Mouse (Mus musculus): ENCODE measurements around the gene AU041133. TPM values are rescaled to one million over a fixed set of nuclear protein-coding genes. Genes with fewer than 3 reads are reported as not detected.
"Not testable (repeated sequence)": the region's sequence is repeated elsewhere in the genome, so short reads cannot be mapped to it uniquely, and the experiment has no call there.

Gene AU041133
- not detected in 2 replicates for polyA plus RNA-seq (2012; ENCODE audit: insufficient read depth, low replicate concordance)

- H3K4me1 ChIP-seq, result peaks cover 15% of the 10 kb centered on the region
- peaks cover 30% of the 10 kb centered on the region for H3K9me3 ChIP-seq
- peaks cover 22% of the 10 kb centered on the region for H3K36me3 ChIP-seq (replicated peaks; ENCODE audit: low read length)
- TF ChIP-seq FLI1 (IDR thresholded peaks at IDR 0.05; ENCODE audit: low read length), result peak; percentile 42; the same call in 1 of the 2 replicates
- no peak for TF ChIP-seq GATA1 (IDR thresholded peaks at IDR 0.05; ENCODE audit: borderline replicate concordance, low read length)
- no peaks in the 10 kb centered on the region for H3K27me3 ChIP-seq (replicated peaks)
- peak within 1 kb of the TSS; percentile 95 for H3K4me3 ChIP-seq (replicated peaks)
These were observed at the start of gene AU041133 for GRCm38 (mm10) chr10:82127850-82128401. Gene AU041133 (plus strand): TSS chr10:82128013.

- H3K4me3 ChIP-seq (replicated peaks), result peak within 1 kb of the TSS; percentile 89
- not testable (repeated sequence) for H3K9me3 ChIP-seq; H3K27me3 ChIP-seq (replicated peaks); H3K36me3 ChIP-seq (replicated peaks; ENCODE audit: low read length); H3K4me1 ChIP-seq
These were observed 44.8 kb upstream of the AU041133 start, which contains the start of gene BC024063 for GRCm38 (mm10) chr10:82082728-82083621. Gene BC024063 (plus strand): TSS chr10:82083353.

- not testable (repeated sequence) for H3K27me3 ChIP-seq (replicated peaks); H3K9me3 ChIP-seq; H3K36me3 ChIP-seq (replicated peaks; ENCODE audit: low read length); H3K4me1 ChIP-seq
- H3K4me3 ChIP-seq (replicated peaks), result peak overlapping the region; percentile 89
These were observed 44.2 kb upstream of the AU041133 start for GRCm38 (mm10) chr10:82083622-82083971.

GRCm38 (mm10) chr10:82117206-82117605 is 10.6 kb upstream of the AU041133 start:
- TF ChIP-seq GATA1 (IDR thresholded peaks at IDR 0.05; ENCODE audit: borderline replicate concordance, low read length) (no peak), FLI1 (IDR thresholded peaks at IDR 0.05; ENCODE audit: low read length) (no peak)
- Histone ChIP-seq H3K9me3 (peaks cover 29% of the 10 kb centered on the region), H3K27me3 (replicated peaks) (no peaks in the 10 kb centered on the region), H3K4me1 (no peaks in the 10 kb centered on the region), H3K4me3 (replicated peaks) (no peak overlapping the region), H3K36me3 (replicated peaks; ENCODE audit: low read length) (no peaks in the 10 kb centered on the region)

- Histone ChIP-seq H3K4me3 (replicated peaks) (no peak overlapping the region), H3K36me3 (replicated peaks; ENCODE audit: low read length) (peaks cover 62% of the 10 kb centered on the region), H3K9me3 (peaks cover 52% of the 10 kb centered on the region), H3K4me1 (no peaks in the 10 kb centered on the region), H3K27me3 (replicated peaks) (no peaks in the 10 kb centered on the region)
- TF ChIP-seq GATA1 (IDR thresholded peaks at IDR 0.05; ENCODE audit: borderline replicate concordance, low read length) (no peak), FLI1 (IDR thresholded peaks at IDR 0.05; ENCODE audit: low read length) (no peak)
These were observed 17.5 kb downstream of the AU041133 start for GRCm38 (mm10) chr10:82145282-82145681.

- H3K4me1 ChIP-seq, result no peaks in the 10 kb centered on the region
- H3K9me3 ChIP-seq, result peaks cover 68% of the 10 kb centered on the region
- H3K36me3 ChIP-seq (replicated peaks; ENCODE audit: low read length), result peaks cover 74% of the 10 kb centered on the region
- H3K4me3 ChIP-seq (replicated peaks), result no peak overlapping the region
- TF ChIP-seq FLI1 (IDR thresholded peaks at IDR 0.05; ENCODE audit: low read length), result no peak
- TF ChIP-seq GATA1 (IDR thresholded peaks at IDR 0.05; ENCODE audit: borderline replicate concordance, low read length), result no peak
- H3K27me3 ChIP-seq (replicated peaks), result no peaks in the 10 kb centered on the region
These were observed 19.8 kb downstream of the AU041133 start for GRCm38 (mm10) chr10:82147571-82147970.

GRCm38 (mm10) chr10:82167777-82168176 is 40.0 kb downstream of the AU041133 start:
- TF ChIP-seq GATA1 (IDR thresholded peaks at IDR 0.05; ENCODE audit: borderline replicate concordance, low read length), result no peak
- no peak for TF ChIP-seq FLI1 (IDR thresholded peaks at IDR 0.05; ENCODE audit: low read length)

GRCm38 (mm10) chr10:82169776-82170175 is 42.0 kb downstream of the AU041133 start:
- Histone ChIP-seq H3K9me3 (peaks cover 9% of the 10 kb centered on the region; the same call in 1 of the 2 replicates), H3K4me3 (replicated peaks) (no peak overlapping the region), H3K36me3 (replicated peaks; ENCODE audit: low read length) (no peaks in the 10 kb centered on the region), H3K4me1 (peaks cover 5% of the 10 kb centered on the region), H3K27me3 (replicated peaks) (no peaks in the 10 kb centered on the region)
- TF ChIP-seq GATA1 (IDR thresholded peaks at IDR 0.05; ENCODE audit: borderline replicate concordance, low read length), result no peak
- TF ChIP-seq FLI1 (IDR thresholded peaks at IDR 0.05; ENCODE audit: low read length), result no peak

More at GRCm38 (mm10) chr10:82167777-82168176, 40.0 kb downstream of the AU041133 start:
- H3K4me1 ChIP-seq, result peaks cover 5% of the 10 kb centered on the region
- no peaks in the 10 kb centered on the region for H3K27me3 ChIP-seq (replicated peaks)
- H3K4me3 ChIP-seq (replicated peaks), result peak overlapping the region; percentile 60
- H3K36me3 ChIP-seq (replicated peaks; ENCODE audit: low read length), result no peaks in the 10 kb centered on the region
- peaks cover 10% of the 10 kb centered on the region for H3K9me3 ChIP-seq

- H3K9me3 ChIP-seq, result peaks cover 15% of the 10 kb centered on the region; the same call in 1 of the 2 replicates
- no peak overlapping the region for H3K4me3 ChIP-seq (replicated peaks)
- H3K4me1 ChIP-seq, result peaks cover 5% of the 10 kb centered on the region
- peaks cover 2% of the 10 kb centered on the region for H3K27me3 ChIP-seq (replicated peaks)
- TF ChIP-seq GATA1 (IDR thresholded peaks at IDR 0.05; ENCODE audit: borderline replicate concordance, low read length) (no peak), FLI1 (IDR thresholded peaks at IDR 0.05; ENCODE audit: low read length) (no peak)
- no peaks in the 10 kb centered on the region for H3K36me3 ChIP-seq (replicated peaks; ENCODE audit: low read length)
These were observed 43.0 kb downstream of the AU041133 start for GRCm38 (mm10) chr10:82170808-82171207.

All from megakaryocyte, embryonic 14.5 days (primary cell).